Mouse (Mus musculus) layer of hippocampus, adult 18-20 months (tissue): ENCODE measurements around the gene Smg6. TPM values are rescaled to one million over a fixed set of nuclear protein-coding genes. Genes with fewer than 3 reads are reported as not detected.
A peak's percentile ranks its signal among the peaks of the same experiment; 100 is the strongest.

ENCODE experiments used
- DNase-seq, 2 experiments: peaks; one replicate each; pipeline ENCODE4 v3.0.0; 2022; ENCODE audit warnings: low spot score in 2 of 2
- total RNA-seq, 2 experiments: library from RNA; stranded (reverse); gene quantifications; 2 replicates each; pipeline ENCODE4 v1.2.3; 2021

Gene Smg6
- total RNA-seq, 2 experiments from 2014 or later, result 35.0 to 36.0 TPM

DNA sequence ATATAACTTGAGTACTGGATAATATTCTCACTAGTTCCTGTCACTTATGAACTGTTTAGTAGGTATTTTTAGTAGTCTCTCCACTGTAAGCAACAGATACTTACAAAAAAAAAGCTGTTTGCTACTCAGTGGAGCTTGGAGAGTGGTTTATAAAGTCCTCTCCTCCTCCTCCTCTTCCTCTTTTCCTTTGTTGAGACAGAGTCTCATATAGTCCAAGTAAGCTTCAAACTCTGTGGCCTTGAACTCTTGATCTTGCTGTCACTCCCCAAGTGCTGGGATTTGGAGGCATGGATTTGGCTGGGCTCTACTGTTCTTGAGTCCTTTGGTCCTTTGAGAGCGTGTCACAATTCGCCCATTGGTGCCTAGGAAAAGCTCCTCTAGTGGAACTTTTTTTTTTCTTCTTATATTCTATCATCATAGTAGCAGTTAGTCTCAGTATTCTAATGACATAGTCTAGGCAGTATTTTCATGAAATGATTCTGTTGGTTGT, 1.7 kb downstream of the Smg6 start:
- DNase-seq, result no peak

DNA sequence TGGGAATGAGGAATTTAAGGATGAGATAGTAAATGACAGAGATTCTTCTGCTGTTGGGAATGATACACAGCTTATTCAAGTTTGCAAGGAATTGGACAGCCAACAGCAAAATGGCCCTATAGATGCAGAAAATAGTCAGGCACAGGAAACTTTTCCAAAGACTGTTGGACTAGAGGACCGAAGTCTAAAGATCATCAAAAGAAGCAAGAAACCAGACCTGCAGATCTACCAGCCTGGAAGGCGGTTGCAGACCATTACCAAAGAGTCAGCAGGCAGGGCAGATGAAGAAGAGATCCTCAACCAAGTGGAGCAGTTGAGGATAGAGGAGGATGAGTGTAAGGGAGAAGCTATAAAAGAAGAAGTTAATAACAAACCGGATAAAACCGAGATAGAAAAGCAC, 3.5 kb downstream of the Smg6 start:
- no peak for DNase-seq

DNA sequence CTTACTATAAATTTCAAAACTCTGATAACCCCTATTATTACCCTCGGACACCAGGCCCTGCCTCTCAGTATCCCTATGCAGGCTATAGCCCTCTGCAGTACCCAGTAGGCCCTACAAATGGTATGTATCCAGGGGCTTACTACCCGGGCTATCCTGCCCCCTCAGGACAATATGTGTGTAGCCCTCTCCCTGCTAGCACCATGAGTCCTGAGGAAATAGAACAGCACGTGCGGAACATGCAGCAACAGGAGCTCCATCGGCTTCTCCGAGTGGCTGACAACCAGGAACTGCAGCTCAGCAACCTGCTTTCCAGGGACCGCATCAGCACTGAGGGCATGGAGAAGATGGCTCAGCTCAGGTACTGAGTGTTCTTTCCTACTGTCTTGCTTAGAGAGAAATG, 4.8 kb downstream of the Smg6 start:
- no peak for DNase-seq

DNA sequence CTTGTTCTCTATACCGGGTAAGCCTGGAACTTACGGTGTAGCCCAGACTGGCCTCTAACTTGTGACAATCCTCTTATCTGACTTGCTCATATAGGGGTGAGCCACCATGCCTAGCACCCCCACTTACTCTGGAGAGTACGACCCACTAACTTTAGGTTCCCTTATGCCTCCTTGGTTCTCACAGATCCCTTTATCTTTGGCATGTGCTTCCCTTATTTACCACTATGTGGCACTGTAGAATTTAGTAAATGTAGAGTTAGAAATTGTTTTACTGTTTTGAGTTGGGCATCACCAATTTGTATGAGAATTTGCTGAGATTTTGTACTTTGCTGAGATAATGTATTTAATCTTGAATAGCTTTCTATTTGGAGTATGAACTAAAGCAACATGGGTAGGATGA, 20.7 kb downstream of the Smg6 start:
- DNase-seq, result peak in 1 of 2 experiments; percentile 61

DNA sequence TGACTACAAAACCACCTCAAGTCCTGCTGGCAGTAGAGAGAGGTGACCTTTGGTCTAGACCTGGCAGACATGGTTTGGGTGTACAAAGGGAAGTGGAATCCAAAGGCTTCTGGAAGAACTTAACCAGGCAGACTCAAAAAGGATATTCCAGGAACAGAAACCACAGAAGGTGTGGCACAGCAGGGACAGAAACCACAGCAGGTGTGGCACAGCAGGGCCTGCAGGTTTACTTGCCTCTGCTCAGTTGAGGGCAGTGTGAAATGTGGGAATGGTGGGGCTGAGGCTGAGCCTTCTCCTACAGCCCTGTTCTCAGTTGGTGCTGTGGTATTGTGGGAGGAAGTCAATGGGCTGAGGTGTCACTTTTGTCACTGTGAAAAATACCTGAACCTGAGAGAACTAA, 29.3 kb downstream of the Smg6 start:
- DNase-seq, result no peak

DNA sequence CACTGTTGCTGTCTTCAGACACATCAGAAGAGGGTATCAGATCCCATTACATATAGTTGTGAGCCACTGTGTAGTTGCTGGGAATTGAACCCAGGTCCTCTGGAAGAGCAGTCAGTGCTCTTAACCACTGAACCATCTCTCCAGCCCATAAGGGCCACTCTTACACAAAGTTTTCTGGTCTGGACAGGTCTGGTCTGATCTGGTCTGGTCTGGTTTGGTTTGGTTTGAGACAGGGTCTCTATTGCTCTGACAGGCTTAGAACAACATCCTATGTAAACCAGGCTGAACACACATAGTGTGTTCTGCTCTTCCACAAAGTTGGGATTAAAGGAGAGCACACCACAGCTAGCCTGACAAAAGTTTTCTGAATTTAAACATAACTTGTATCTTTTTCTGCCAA, 30.4 kb downstream of the Smg6 start:
- no peak for DNase-seq

DNA sequence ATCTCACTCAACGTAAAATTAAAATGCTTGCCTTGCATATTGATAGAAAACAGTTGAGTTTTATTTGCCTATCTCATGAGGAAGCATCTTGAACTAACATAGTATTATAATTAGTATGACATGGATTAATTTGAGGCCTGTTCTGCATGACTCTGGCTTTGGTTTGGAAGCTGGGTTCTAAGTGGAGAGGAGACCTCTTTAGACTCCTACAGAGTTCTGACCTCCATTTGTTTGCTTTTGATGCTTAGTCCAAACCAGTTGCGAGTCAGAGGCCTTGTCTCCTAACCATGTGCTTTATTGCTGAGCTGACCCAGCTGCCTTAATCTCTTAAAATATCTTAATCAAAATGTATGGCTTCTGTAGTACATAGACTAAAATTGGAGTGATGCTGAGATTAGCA, 32.0 kb downstream of the Smg6 start:
- no peak for DNase-seq

DNA sequence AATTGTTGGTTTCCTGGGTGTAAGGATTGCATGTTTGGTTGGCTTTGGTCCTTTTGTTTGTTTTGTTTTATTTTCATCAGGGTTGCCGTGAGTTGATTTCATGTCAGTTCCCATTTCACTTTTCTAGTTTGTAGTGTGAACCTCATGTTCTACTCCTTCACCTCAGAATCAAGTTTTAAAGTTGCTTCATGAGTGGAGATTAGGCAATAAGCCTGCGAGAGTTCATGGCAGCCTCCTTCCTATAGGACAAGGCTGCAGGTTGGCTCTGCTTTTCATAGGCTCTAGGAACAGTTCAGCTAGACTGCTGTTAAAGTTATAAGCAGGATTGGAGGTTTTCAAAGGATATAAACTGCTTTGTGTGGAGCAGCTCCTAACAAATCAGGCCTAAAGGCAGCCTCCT, 33.9 kb downstream of the Smg6 start:
- no peak for DNase-seq

DNA sequence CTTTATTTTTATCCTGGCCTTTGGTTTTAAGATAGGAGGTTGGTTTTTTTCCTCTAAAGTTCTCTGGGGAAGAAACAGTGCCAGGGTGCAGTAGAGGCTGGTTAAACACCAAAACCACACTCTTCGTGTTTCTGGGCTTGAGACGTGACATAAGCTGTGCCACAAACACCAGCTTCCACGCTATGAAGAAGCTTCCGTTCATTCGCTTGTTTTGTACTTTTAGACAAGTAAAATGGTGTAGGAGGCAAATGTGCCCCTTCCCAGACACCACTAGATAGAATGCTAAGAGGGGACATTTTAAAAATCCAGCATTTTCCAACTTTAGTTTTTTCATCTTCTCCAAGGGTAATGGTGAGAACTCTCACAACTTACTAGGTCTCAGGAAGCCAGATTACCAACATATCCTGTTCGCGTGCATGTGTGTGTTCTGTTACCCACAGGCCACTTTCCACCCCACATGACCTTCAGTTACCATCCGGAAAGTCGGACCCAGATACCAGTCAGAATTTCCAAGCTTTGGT, 34.5 kb downstream of the Smg6 start:
- DNase-seq, result no peak

DNA sequence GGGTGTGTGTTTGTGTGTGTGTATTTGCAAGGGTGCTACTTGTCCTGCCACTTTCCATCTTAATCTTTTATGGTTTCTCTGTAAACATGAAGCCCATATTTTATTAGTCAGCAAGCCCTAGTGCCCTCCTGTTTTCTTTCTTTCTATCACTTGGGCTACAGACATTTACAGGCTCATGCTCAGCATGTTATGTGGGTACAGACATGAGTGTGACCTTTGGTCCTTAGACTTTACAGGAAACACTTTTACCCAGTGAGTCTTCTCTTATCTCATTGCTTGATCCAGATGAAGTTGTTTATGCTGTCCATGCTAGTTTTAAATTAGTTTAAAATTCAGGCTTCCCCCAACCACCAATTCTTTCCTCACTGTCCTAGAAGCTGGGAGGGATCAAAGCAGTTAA, 36.3 kb downstream of the Smg6 start:
- no peak for DNase-seq

DNA sequence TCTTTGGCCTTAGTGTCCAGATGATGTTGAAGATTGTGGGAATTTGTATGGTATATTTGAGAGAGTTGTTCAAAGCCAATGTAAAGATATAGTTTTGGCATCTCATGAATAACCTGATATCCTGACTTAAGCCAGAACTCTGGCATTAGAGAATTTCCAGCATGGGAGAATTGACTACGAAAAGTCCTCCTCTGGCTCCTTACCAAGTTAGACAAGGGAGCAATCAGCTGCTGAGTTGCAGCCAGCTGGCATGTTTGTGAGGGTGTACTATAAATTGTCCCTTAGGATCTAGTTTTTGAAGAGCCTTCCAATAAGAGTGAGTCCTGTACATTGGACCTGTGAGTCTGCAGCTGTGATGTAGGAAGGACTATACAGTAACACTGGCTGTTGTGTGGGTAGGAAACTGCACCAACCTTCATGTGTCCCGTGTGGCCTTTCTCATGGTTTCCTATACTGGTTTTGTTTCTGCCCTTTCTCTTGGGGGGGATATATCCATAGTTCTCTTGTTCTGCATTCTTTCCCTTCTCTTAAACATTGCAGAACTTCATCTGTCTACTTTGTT, 37.3 kb downstream of the Smg6 start:
- peak in 1 of 2 experiments; percentile 9 for DNase-seq

DNA sequence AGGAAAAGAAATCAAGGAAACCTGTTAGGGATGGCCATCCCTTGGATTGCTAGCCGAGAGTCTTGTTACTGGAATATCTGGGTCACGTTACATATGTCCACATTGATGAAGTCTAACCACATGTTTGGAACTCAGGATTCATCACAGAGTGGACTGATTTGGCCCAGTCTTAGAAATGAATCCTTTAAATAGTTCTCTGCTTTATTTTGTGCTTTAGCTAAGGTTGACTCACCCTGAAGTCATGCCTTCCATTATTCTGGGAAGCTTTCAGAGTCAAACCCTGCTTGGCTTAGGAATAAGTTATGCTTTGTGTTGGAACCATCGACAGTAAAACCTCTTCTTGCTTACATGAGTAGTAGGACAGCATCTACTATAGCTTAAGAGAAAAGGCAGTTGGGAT, 39.9 kb downstream of the Smg6 start:
- no peak for DNase-seq

DNA sequence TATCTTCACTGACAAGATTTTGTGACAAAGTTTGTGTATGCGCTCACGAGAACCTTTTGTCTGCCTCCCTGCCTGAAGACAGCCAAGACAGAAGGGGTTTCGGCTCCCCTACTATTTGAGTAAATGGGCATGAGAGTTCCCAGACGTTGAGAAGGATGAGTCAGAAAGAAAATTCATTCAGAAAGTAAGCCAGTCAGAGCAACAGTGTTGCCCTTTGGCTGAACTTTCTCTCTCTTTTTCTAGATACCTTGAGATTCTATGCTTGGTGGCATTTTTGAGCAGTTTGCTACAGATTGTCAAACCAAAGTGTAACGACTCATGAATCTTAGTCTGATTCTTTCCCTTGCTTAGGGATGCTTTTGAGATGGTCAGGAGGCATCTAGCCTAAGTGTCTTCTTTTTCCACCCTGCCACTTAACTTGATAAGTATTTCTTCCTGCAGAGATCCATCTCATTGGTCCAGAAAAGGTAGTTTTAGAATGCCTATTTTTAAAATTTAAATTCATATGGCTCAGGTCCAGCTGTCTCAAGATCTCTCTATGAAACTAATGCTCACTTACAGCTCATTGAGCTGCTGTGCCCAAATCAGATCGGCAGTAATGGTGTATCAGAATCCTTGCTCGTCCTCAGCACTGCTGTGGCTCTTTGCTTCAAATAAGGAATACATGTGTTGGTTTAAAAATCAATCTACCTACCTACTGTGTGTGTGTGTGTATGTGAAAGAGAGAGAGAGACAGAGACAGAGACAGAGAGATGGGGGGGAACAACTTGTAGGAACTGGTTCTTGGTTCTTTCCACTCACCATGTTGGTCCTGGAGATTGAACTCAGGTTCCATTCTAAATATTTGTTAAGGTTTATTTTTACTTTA, 47.9 kb downstream of the Smg6 start:
- no peak for DNase-seq

DNA sequence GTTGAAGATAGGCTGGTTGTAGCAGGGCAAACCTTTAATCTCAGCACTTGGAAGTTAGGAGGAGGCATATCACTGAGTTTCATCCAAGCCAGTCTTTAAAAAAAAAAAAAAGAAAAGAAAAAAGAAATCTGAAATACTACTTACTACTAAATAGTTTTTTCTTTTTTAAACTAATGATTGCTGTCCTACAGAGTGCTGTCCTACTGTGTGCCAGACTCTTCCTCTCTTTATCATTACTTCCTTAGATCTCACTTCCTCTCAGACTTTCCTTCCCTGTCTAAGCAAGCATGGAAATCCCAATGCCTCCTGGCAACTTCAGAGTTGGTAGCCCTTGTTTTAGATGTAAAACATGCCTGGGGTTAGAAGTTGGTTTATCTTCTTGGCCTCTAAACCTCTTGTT, 49.0 kb downstream of the Smg6 start:
- no peak for DNase-seq

DNA sequence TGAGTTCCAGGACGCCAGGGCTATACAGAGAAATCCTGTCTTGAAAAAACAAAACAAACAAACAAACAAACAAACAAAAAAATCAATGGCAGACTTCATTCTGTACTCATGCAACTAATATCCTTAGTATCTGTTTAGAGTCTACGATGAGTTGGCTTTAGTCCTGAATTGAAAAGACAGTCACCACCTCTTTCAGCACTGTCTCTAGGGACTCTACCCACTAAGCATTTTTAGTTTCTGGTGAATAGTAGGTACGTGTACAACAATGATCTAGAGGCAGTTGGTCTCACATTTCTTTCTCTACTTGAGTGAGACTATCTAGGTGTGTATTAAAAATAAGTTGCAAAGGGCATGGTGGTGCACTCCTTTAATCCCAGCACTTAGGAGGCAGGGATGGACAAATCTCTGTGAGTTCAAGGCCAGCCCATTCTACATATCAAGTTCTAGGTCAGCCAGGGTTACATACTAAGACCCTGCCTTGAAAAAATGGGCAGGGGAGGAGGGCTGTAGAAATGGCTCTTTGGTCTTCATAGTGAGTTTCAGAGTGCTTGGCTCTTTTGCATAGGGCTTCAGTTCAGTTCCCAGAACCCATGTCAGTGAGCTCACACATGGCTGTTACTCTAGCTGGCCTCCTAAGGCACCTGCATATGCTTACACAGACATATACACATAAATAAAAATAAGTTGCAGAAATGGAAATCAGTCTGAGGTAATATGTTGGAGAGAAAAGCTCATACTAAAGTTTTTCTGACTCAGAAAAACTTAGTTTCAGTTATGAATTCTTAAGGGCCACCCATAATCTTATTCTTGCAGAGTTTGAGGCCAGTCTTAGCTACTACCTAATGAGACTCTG, 51.4 kb downstream of the Smg6 start:
- no peak for DNase-seq

DNA sequence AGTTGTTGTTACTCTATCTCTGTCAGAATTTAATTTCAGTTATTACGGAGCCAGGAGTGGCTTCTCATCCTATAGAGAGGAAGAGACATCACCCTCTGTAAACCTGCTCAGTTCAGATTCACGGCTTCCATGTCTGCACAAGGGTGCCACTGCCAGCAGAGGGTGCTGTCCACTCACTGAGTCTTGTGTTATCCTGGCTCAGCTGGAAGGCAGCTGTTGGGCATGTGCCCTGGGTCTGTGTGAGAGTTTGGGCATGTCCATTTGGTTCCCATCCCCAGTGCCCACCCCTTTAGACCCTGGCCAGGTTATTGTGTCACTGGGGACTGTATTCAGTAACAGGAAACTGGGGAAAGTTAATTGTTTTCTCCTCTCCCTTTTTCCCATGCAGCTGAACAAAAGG, 55.8 kb downstream of the Smg6 start:
- peak; percentile 43 to 78 for DNase-seq

DNA sequence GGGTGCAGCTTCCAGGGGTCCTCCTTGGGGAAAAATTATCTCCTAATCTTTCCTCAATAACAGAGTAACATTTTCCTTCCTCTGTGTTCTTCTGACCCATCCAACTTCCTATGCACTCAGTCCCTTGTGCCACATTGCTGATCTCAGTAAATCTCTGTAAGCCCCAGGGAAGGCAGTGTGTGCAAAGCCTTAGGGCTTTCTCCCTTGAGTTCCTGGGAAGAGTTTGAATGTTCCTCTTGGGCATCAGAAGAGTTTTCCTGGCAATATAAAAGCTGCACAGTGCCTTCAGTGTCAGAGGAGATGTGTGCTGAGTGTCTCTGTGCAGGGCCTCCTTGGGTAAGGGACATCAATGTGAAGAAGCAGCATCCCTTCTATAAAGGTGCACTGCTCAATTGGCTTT, 56.6 kb downstream of the Smg6 start:
- DNase-seq, result no peak

DNA sequence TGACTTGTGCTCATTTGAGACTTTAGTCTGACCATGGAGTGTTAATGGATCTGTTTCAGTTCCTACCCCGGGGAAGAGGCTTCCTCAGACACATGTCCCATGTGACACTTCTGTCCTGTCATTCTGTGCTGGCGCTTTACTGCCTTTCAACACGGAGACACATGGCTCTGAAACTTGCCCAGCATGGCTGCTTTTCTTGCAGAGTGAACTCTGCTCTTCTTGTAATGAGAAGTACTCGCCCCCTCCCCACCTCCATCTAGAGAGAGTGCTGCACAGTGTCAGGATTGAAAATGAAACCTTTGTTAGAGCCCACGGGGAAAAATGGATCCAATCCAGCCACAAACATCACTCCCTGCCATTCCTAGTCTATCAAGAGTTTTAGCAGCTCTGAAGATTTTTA, 62.5 kb downstream of the Smg6 start:
- no peak for DNase-seq

DNA sequence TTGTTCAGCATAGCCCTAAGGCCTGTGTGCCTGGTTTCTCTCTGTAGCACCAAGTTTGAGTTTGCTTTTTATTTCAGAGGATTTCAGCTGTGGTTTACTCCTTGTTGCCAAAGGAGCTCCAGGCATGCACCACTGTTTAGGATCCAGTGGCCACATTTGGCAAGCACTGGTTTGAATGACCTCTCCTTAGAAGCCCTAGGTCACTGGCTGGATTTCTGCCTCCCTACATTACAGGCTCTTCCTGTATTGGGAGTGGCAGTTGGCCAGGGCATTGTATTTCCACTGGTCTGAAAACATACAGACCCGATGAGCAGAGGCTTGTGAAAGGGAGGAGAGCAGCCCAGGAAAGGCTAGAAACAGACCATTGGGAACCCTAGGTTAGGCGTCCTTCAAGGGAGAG, 63.4 kb downstream of the Smg6 start:
- no peak for DNase-seq

DNA sequence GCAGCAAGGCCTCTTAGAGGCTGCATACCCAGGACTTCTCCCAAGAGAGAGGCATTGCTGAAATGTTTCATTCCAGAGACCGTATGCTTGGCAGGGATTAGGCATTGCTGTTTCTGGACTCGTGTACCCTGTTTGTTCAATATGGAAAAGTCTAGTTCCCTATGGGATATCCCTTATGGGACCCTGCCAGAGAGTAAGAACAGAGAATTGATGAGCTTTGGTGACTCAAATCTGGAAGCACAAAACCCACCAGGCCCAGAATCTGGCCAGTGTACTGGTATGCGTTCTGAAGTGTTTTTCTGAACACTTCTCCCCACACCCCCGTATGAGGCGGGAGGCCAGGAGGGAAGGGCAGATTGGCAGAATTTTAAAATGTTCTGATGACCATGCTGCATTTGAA, 64.9 kb downstream of the Smg6 start:
- no peak for DNase-seq

DNA sequence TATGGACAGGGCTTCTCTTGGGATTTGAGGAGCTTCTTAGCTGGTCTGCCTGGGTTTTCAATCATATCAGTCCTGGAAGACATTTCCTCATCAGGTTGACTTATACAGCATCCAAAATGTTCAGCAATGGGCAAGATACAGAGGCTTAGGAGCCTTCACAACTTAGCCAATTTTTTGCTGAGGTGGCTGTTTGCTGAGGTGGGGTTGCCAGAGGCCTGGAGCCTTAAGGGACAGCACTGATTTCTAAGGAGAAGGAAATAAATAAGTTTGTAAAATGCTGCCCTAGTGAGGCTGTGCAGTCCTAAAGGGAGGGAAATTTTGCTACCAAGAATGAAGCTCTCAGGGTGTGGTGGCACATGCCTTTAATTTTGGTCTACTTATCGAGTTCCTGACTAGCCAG, 65.7 kb downstream of the Smg6 start:
- no peak for DNase-seq
